Mouse (Mus musculus) cerebellum, adult 2 months (tissue): ENCODE measurements around the gene Lsamp.

Experiments
- CTCF ChIP-seq: fragments of 200-500 bp; IDR thresholded peaks from 2 replicates; pipeline ENCODE4 v1.5.1; 2011; ENCODE audit warnings: low read depth, mild to moderate bottlenecking, control low read depth, low read length, moderate library complexity, borderline replicate concordance; ENCODE audit not compliant: insufficient read depth
- POLR2A ChIP-seq: fragments of 200-500 bp; IDR thresholded peaks from 2 replicates; pipeline ENCODE4 v1.6.1; 2011; ENCODE audit warnings: low read length, control low read depth, borderline replicate concordance; ENCODE audit not compliant: insufficient read depth

- TF ChIP-seq POLR2A (no peak), CTCF (no peak)
Measured at GRCm38 (mm10) chr16:42102186-42102585, 2118.0 kb downstream of the Lsamp start.
